Mouse (Mus musculus): ENCODE data around the gene Nrcam. TPM values are rescaled to one million over a fixed set of nuclear protein-coding genes. Genes with fewer than 3 reads are reported as not detected.
"Not testable (repeated sequence)": the region's sequence is repeated elsewhere in the genome, so short reads cannot be mapped to it uniquely, and the experiment has no call there.

Nrcam gene
- 7.0 and 12.3 TPM in 2 replicates for polyA plus RNA-seq (2014; fragmentation: Nextera tagmentation; extraction: Ambion mirVana)

DNA sequence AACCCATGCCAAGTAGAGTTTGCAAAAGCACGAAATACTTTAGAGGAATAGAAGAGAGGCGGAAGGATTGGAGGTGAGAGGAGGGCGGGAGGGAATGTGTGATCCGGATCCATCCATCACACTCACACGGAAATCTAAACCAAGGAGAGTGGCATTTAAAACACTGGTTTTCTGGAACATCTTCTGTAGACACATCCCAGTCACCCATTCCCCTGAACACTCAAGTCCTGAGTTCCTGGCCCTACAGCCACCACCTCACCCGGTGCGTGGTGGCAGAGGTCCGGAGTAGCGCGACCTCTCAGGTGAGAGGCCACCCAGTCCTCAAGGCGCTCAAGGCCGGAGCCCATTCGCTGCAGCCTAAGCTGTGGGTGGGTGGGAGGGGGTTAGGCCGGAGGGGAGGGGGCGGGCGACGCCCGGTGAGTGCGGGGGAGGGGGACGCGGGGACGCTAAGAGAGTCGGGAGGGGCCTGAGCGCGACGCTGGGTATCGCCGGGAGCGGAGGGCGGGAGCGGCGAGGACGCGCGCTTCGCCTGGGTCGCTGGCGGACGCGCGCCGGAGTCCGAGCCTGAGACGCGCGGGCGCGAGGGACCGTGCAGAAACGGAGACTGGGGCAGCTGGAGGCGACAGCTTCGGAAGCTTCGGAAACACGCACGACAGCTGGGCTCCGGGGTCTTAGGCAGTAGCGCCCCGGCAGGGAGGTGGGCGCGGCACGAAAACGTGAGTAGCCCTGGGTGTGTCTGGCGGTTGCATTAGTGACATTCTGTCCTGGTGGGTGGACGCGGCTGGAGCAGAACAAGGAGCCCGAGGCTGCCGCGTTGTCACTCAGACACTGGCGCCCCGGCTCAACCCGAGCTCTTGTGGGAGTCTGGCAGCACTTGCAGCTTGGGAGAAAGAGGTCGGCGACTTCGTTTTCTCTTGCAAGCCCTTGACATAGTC is at the start of gene Nrcam:
TSS of gene Nrcam (plus strand) at position 505 of the 935 bp plus-strand sequence.
- Histone ChIP-seq H3K4me3 (ENCODE audit: low read length) (peak within 1 kb of the TSS; percentile 62), H3K27ac (ENCODE audit: low read depth, low read length) (no peak within 1 kb of the TSS), H3K4me1 (ENCODE audit: control insufficient read depth, insufficient read depth, low read length) (peaks cover 15% of the 10 kb centered on the region; the same call in 1 of the 2 replicates), H3K9ac (ENCODE audit: low read depth, low read length) (peak within 1 kb of the TSS; percentile 56), H3K27me3 (ENCODE audit: control insufficient read depth, insufficient read depth, low read length) (peaks cover 7% of the 10 kb centered on the region), H3K4me2 (replicated peaks; ENCODE audit: low read depth, low read length) (peak within 1 kb of the TSS; percentile 98), H3K9me3 (ENCODE audit: control insufficient read depth, low read length) (no peaks in the 10 kb centered on the region), H3K36me3 (ENCODE audit: control insufficient read depth, insufficient read depth, low read length) (no peaks in the 10 kb centered on the region)
- ATAC-seq (ENCODE audit: low FRiP score, low TSS enrichment): peak; percentile 68
- WGBS: 3% methylated on average over 69 of the region's 74 CpGs

DNA sequence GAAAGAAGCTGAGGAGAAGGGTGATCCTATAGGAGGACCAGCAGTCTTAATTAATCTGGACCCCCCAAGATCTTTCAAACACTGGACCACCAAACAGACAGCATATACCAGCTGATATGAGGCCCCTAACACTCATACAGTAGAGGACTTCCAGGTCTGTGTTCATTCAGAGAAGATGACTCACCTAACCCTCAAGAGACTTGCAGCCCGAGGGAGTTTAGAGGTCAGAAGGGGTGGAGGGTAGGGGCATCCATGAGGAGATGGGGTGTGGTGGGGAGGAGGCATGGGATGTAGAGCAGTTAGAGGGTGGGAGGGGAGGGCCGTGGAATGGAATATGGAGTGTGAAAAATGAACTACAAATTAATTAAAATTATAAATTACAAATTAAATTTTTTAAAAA is 48.5 kb upstream of the Nrcam start:
- H3K9me3 ChIP-seq (ENCODE audit: control insufficient read depth, low read length); H3K4me1 ChIP-seq (ENCODE audit: control insufficient read depth, insufficient read depth, low read length); H3K36me3 ChIP-seq (ENCODE audit: control insufficient read depth, insufficient read depth, low read length); H3K27ac ChIP-seq (ENCODE audit: low read depth, low read length); ATAC-seq (ENCODE audit: low FRiP score, low TSS enrichment); H3K4me3 ChIP-seq (ENCODE audit: low read length); H3K4me2 ChIP-seq (replicated peaks; ENCODE audit: low read depth, low read length); H3K27me3 ChIP-seq (ENCODE audit: control insufficient read depth, insufficient read depth, low read length); H3K9ac ChIP-seq (ENCODE audit: low read depth, low read length): not testable (repeated sequence)
- WGBS: 81% methylated on average over 2 of the region's 2 CpGs

DNA sequence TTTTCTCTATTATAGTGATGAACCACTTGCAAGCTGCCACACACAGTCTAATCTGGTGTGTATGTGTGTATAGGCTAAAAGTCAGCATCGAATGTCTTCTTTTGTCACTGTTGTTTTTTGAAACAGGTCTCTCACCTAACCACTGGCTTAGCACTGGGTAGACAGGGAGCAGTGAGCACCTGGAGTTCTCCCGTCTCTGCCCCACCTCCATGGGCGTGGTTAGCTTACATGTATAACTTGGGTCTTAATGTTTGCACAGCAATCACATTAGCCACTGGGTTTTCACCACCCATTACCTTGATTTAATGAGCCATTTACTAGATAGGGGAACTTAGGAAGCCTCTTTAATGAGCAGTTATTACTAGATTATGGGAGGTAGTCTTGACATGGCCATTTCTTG is 47.2 kb upstream of the Nrcam start:
- Histone ChIP-seq H3K4me3 (ENCODE audit: low read length) (no peak overlapping the region), H3K9ac (ENCODE audit: low read depth, low read length) (no peak overlapping the region), H3K9me3 (ENCODE audit: control insufficient read depth, low read length) (no peaks in the 10 kb centered on the region), H3K4me2 (replicated peaks; ENCODE audit: low read depth, low read length) (no peak overlapping the region), H3K4me1 (ENCODE audit: control insufficient read depth, insufficient read depth, low read length) (no peaks in the 10 kb centered on the region), H3K36me3 (ENCODE audit: control insufficient read depth, insufficient read depth, low read length) (no peaks in the 10 kb centered on the region; the same call in 1 of the 2 replicates), H3K27me3 (ENCODE audit: control insufficient read depth, insufficient read depth, low read length) (no peaks in the 10 kb centered on the region), H3K27ac (ENCODE audit: low read depth, low read length) (no peak overlapping the region)
- ATAC-seq (ENCODE audit: low FRiP score, low TSS enrichment): no peak
- 82% methylated on average over 3 of the region's 3 CpGs for WGBS

DNA sequence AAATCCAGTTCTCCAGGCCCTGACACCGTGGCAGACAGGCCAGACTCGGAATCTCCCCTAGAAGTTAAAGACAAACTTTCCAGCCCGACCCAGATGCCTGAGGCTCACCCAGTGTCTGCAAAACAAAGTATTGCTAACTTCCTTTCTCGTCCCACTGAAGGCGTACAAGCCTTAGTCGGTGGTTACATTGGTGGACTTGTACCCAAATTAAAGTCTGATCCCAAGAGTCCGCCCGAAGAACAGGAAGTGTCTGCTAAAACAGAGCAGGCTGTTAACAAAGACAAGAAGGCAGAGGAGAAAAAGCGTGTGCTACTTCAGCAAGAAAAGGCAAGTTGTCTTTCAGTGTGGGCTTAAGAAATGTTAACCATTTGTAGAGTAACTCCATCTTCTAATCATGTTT is 45.3 kb upstream of the Nrcam start:
- 80% methylated on average over 9 of the region's 9 CpGs for WGBS
- Histone ChIP-seq H3K4me2 (replicated peaks; ENCODE audit: low read depth, low read length) (no peak overlapping the region), H3K9me3 (ENCODE audit: control insufficient read depth, low read length) (no peaks in the 10 kb centered on the region), H3K9ac (ENCODE audit: low read depth, low read length) (no peak overlapping the region), H3K27ac (ENCODE audit: low read depth, low read length) (no peak overlapping the region), H3K36me3 (ENCODE audit: control insufficient read depth, insufficient read depth, low read length) (no peaks in the 10 kb centered on the region; the same call in 1 of the 2 replicates), H3K4me1 (ENCODE audit: control insufficient read depth, insufficient read depth, low read length) (no peaks in the 10 kb centered on the region), H3K27me3 (ENCODE audit: control insufficient read depth, insufficient read depth, low read length) (no peaks in the 10 kb centered on the region), H3K4me3 (ENCODE audit: low read length) (no peak overlapping the region)
- ATAC-seq (ENCODE audit: low FRiP score, low TSS enrichment): no peak

DNA sequence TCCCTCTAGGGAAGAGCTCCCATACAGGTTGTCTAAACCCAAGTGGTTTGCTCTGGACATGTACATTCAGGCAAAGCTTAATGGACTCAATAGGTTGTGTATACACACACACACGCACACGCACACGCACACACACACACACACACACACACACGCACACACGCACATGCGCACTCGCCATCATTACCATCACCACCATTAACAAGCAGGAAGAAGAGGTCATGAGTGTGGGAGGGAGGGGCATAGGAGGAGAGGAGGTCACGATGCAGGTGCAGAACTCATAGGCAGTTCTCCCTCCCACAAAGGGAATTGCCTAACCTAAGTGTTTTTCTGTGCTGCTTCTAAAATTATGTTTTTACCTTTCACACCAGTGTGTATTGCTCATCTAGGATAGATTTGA is 41.7 kb upstream of the Nrcam start:
- Histone ChIP-seq H3K9me3 (ENCODE audit: control insufficient read depth, low read length) (no peaks in the 10 kb centered on the region), H3K9ac (ENCODE audit: low read depth, low read length) (no peak overlapping the region), H3K4me2 (replicated peaks; ENCODE audit: low read depth, low read length) (no peak overlapping the region), H3K4me3 (ENCODE audit: low read length) (no peak overlapping the region), H3K27me3 (ENCODE audit: control insufficient read depth, insufficient read depth, low read length) (no peaks in the 10 kb centered on the region), H3K4me1 (ENCODE audit: control insufficient read depth, insufficient read depth, low read length) (no peaks in the 10 kb centered on the region), H3K27ac (ENCODE audit: low read depth, low read length) (no peak overlapping the region), H3K36me3 (ENCODE audit: control insufficient read depth, insufficient read depth, low read length) (peaks cover 3% of the 10 kb centered on the region; the same call in 1 of the 2 replicates)
- WGBS: 93% methylated on average over 8 of the region's 8 CpGs
- ATAC-seq (ENCODE audit: low FRiP score, low TSS enrichment): no peak

DNA sequence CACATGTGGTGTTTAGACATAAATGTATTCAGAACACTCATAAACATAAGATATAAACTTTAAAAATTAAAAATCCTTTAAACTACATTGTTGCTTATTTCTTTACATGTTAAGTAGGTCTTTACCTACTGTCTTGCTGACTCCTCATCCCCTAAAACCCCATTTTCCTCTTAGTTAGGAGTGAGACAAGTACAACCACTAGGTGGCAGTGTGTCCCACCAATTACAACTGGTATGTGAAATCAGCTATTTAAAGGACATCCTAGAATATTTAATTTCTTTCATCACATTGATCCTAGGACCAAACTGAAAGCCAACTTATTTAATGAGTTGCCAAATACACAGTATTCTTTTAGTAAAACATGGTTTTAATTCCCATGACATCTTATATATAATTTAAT is 36.4 kb upstream of the Nrcam start:
- H3K36me3 ChIP-seq (ENCODE audit: control insufficient read depth, insufficient read depth, low read length): peaks cover 7% of the 10 kb centered on the region; the same call in 1 of the 2 replicates
- H3K27me3 ChIP-seq (ENCODE audit: control insufficient read depth, insufficient read depth, low read length): no peaks in the 10 kb centered on the region
- no peaks in the 10 kb centered on the region for H3K4me1 ChIP-seq (ENCODE audit: control insufficient read depth, insufficient read depth, low read length)
- no peak overlapping the region for H3K4me3 ChIP-seq (ENCODE audit: low read length)
- no peak overlapping the region for H3K4me2 ChIP-seq (replicated peaks; ENCODE audit: low read depth, low read length)
- H3K9me3 ChIP-seq (ENCODE audit: control insufficient read depth, low read length): no peaks in the 10 kb centered on the region
- no peak overlapping the region for H3K27ac ChIP-seq (ENCODE audit: low read depth, low read length)
- H3K9ac ChIP-seq (ENCODE audit: low read depth, low read length): no peak overlapping the region
- ATAC-seq (ENCODE audit: low FRiP score, low TSS enrichment): peak; percentile 39; the same call in 1 of the 2 replicates

DNA sequence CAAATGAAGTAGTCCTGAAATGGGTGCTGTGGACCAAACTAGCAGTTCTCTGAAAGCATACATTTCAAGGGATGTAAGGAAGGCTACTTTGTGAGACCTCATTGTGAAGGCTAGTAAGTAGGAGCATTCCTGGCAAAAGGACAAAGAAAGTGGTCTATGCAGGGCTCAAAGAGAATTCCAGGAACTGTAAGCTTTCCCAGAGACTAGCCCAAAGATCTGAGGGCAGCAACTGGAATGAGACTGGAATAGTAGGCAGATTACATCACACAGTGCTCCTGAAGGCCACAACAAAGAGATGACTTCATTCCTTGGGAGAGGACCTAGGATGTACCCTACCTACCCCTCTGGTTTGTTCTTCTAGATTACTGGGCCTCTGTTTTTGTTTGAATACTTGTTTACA is 27.9 kb upstream of the Nrcam start:
- no peak for ATAC-seq (ENCODE audit: low FRiP score, low TSS enrichment)
- H3K4me2 ChIP-seq (replicated peaks; ENCODE audit: low read depth, low read length): no peak overlapping the region
- H3K27ac ChIP-seq (ENCODE audit: low read depth, low read length): no peak overlapping the region

GRCm38 (mm10) chr12:44304012-44304411 is 24.7 kb upstream of the Nrcam start:
- Histone ChIP-seq H3K4me2 (replicated peaks; ENCODE audit: low read depth, low read length) (no peak overlapping the region), H3K4me1 (ENCODE audit: control insufficient read depth, insufficient read depth, low read length) (no peaks in the 10 kb centered on the region), H3K4me3 (ENCODE audit: low read length) (no peak overlapping the region), H3K9me3 (ENCODE audit: control insufficient read depth, low read length) (no peaks in the 10 kb centered on the region), H3K27me3 (ENCODE audit: control insufficient read depth, insufficient read depth, low read length) (no peaks in the 10 kb centered on the region), H3K9ac (ENCODE audit: low read depth, low read length) (no peak overlapping the region), H3K36me3 (ENCODE audit: control insufficient read depth, insufficient read depth, low read length) (peaks cover 11% of the 10 kb centered on the region; the same call in 1 of the 2 replicates), H3K27ac (ENCODE audit: low read depth, low read length) (no peak overlapping the region)
- no peak for ATAC-seq (ENCODE audit: low FRiP score, low TSS enrichment)
- WGBS: 79% methylated on average over 1 of the region's 1 CpGs

More for the DNA sequence above, 27.9 kb upstream of the Nrcam start:
- no peak overlapping the region for H3K9ac ChIP-seq (ENCODE audit: low read depth, low read length)
- no peak overlapping the region for H3K4me3 ChIP-seq (ENCODE audit: low read length)
- H3K4me1 ChIP-seq (ENCODE audit: control insufficient read depth, insufficient read depth, low read length): no peaks in the 10 kb centered on the region
- H3K9me3 ChIP-seq (ENCODE audit: control insufficient read depth, low read length): no peaks in the 10 kb centered on the region
- peaks cover 4% of the 10 kb centered on the region; the same call in 1 of the 2 replicates for H3K36me3 ChIP-seq (ENCODE audit: control insufficient read depth, insufficient read depth, low read length)
- no peaks in the 10 kb centered on the region for H3K27me3 ChIP-seq (ENCODE audit: control insufficient read depth, insufficient read depth, low read length)

GRCm38 (mm10) chr12:44304869-44305268 is 23.8 kb upstream of the Nrcam start:
- no peaks in the 10 kb centered on the region for H3K4me1 ChIP-seq (ENCODE audit: control insufficient read depth, insufficient read depth, low read length)
- no peak overlapping the region for H3K27ac ChIP-seq (ENCODE audit: low read depth, low read length)
- no peak overlapping the region for H3K9ac ChIP-seq (ENCODE audit: low read depth, low read length)
- no peaks in the 10 kb centered on the region for H3K27me3 ChIP-seq (ENCODE audit: control insufficient read depth, insufficient read depth, low read length)
- 0 out of 2 replicates have a peak, but pooled peaks have one; percentile 52 for ATAC-seq (ENCODE audit: low FRiP score, low TSS enrichment)
- peaks cover 11% of the 10 kb centered on the region; the same call in 1 of the 2 replicates for H3K36me3 ChIP-seq (ENCODE audit: control insufficient read depth, insufficient read depth, low read length)
- no peak overlapping the region for H3K4me3 ChIP-seq (ENCODE audit: low read length)
- WGBS: 18% methylated on average over 5 of the region's 5 CpGs
- H3K9me3 ChIP-seq (ENCODE audit: control insufficient read depth, low read length): no peaks in the 10 kb centered on the region
- no peak overlapping the region for H3K4me2 ChIP-seq (replicated peaks; ENCODE audit: low read depth, low read length)

Data from kidney, embryonic 14.5 days (tissue).